Mouse (Mus musculus) cerebellum, postnatal 14 days (tissue): Measurements from ENCODE around the gene Shcbp1.
"Not testable (repeated sequence)": the region's sequence is repeated elsewhere in the genome, so short reads cannot be mapped to it uniquely, and the experiment has no call there.

Experiments
- DNase-seq, 2 experiments: peaks; one replicate each; pipeline ENCODE4 v3.0.0; 2021; ENCODE audit warnings: mixed read lengths in 2 of 2

Gene Shcbp1

DNA sequence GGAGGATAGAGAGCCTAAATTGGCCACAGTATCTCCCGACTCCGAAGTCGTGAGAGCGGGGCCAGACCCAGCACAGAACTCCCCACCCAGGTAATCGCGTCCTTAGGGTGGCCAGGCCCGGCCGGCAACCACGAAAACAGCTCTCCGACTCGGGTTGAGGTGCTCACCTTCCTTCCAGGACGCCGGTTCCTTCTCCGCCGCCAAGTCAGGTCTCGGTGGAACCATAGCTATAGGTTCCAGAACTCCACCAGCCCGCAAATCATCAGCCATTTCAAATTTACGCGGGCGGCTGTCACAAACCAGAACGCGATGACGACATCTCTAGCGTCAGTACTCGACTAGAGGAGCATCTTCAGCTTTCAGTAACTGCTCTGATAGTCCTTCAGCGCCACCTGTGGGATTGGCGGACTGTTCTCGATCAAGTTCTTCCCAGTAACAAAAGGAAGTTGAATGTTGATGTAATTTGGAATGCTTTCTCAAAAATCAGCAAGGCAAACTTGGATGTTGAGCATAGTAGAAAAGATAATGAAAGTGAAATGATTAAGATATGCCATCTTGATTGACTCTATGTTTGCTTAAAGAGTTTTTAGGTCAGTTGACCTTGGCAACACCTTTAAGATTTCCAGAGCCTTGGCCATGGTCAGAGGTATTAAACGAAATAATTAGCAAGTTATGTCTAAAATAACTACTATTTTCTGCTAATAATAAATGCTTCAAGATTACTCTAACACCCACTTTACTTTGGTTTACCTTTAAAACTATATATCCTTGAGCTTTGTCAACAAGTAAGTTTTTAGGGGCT is at the start of gene Shcbp1:
Shcbp1 (minus strand) TSS at position 314 of the 802 bp plus-strand sequence.
- DNase-seq: peak; percentile 92 to 93

DNA sequence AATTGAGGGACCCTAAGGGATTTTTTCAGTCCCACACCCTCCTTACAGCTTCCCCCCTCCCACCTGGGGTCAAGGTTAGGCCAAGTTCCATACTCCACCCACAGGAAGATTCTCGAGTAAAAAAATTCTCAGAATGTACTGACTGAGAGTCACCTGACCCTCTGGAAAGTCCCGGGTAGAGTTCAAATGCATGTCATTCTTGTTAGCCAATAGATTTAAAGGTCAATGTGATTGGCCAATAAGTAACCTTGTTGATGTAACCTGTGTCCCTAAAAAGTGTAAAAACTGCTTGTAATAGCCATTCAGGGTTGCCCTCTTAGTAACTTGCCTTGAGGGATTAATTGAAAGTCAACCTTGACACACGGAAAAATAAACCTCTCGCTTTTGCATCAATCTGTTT is 29.5 kb upstream of the Shcbp1 start:
- DNase-seq: no peak

DNA sequence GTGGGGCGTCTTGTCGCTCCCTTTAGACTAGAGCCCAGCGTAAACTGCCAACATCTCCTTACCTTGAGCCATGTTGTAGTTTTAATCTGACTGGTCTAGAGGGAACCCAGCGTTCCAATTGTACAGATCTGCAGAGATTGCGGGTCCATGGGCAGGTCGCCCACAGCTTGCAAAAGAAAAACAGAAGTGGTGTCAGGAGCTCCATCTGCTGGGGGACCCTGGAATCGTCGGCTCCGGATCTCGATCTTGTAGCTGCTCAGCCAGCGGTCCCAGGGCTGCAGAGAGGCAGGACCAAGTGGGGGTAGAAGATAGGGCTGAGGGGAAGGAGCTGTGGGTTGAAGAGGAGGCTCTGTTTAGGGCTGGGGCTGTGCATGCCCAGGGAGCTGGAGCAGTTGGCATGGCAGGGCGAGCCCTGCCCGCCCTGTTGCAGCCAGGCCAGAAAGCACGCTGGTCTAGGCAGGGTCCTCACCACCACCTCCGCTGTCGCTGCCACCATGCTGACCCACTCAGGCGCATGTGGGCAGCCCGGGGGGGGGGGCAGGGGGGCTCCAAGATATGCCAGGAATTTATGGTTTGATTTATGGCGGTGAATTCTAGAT is 21.3 kb upstream of the Shcbp1 start:
- peak; percentile 74 to 80 for DNase-seq

DNA sequence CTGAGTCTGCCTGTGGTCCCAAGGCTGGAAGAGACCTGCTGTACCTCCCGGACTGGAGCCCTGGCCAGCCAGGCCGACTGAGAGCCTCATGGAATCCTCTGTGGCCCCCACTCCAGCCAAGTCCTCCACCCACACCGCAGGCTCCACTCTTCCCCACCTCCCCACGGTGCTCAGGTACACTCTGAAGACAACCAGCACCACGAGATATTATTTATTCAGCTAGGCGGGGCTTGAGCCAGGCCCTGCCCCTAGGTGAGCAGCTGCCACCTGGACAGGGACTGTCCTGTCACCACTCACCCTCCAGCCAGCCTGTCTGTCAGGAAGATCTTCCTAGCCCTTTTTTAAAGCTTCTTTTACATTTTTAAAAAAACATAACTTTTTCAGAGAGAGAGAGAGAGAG is 1.1 kb downstream of the Shcbp1 start:
- DNase-seq: no peak

DNA sequence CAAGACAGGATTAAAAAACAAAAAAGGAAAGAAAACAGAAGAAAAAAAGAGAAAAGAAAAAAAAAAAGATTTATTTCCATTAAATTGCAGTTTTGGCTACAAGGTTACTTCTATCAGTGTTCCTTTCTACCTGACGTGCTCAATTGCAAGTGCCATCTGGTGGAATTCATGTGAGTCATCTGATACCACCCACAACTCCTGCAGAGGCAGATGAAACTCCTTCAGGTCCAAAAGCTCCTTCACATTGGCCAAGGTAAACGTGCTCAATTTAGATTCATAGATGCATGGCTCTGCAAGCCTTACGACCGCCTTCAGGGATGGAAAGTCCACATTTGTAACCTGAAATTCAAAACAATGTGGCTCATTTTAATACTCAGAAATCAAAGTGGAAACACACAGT is 14.6 kb downstream of the Shcbp1 start:
- no peak for DNase-seq

DNA sequence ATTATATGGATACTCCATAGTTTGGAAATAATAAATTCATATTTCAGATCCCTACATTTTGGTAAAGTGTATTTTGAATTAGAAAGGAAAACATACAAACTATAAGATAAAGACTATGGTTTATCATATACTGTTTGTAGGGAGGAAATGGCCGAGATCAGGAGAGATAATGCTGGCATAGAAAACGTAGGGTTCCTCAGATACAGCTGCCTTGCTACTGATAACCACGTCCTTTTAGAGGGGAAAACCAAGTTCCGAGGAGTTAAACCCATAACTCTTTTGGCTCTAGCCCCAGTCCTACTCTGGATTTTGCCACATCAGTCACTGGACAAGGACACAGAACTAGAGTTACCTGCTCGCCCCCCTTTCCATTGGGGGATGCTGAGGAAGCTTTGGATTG is 26.3 kb downstream of the Shcbp1 start:
- no peak for DNase-seq

DNA sequence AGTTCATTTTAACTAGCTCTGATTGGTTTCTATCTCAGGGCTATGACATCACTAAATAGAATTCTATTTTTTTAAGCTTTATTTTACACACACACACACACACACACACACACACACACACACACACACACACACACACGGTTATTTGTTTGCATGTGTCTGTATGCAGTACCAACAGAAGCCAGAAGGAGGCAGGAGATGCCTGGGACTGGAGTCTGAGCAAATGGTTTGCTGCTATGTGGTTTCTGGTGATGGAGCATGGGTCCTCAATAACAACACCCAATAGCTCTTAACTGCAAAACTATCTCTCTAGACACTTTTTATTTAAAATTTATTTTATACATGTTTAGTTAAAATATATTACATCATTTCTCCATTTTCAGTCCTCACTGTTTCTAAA is 48.4 kb downstream of the Shcbp1 start:
- peak in 1 of 2 experiments; percentile 12 for DNase-seq

DNA sequence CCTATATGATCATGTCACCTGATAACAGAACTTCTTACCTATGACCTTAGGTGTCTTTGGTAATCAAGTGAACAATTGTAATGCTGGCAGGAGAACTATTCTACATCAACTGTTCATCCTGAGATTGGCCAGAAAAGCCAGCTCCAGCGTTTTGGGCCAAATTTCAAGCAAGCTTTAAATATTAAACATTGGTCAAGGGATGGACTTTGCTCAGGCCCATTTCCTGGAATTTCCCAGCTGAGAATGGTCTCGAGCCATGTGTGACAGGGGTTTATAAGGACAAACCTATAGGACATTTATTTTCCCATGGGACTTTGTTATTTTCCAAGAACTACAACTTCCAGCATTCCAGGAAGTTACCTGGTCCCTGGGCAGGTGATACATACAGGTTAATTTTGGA is 63.8 kb downstream of the Shcbp1 start:
- no peak for DNase-seq

DNA sequence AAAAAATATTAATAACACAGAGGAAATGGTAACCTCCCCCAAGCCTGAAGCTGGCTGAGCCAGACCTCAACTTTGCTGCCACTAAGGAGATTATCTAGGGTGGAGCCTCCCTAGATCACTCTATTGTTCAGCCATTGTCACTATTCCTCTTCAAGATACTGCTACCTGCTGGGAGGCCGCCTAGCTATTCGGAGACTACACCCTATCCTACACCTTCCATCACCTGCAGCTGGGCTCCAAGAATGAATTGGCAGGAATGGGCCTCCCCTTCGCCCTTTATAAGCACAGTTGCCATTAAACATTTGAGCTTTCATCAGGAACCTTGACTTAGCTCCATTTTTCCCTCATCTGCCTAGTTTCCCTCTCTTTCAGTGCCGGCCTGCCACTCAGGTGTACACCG is 71.0 kb downstream of the Shcbp1 start:
- not testable (repeated sequence) for DNase-seq

DNA sequence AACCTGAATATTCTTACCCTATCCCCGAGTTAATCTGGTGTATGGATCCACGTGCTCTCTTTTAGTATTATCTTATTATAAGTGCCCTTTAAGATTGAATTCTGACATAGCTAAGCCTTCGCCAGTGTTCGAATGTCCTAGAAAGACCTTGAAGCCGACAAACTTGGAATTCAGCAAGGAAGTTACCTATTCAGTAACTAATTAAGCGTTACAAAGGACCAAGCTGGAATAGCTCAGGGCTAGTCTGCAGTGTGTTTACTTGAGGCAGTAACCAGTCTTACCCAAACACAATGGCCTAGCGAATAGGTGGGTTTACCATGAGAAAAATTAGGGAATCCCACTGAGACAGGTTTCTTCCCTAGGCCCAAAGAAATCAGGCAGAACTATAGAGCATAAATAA is 71.5 kb downstream of the Shcbp1 start:
- DNase-seq: not testable (repeated sequence)

DNA sequence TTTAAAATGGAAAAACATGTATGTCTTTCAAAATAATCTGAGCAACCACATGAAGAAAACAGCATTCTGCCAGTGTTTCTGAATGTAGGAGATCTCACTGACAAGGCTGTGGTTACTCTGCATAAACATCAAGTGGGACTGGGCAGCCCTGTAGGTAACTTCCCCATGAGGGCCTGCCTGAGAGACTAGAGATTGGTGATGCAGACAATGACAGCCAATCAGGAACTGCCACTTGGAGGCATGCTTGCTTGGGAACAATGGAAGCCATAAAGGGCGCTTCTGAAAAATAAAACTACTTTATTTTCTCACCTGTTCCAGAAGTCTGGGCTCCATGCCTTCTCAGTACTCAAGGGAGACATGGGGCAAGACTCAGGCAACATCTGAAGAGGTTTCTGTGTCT is 87.7 kb downstream of the Shcbp1 start:
- DNase-seq: no peak
